Mouse (Mus musculus) spleen, postnatal 10 days (tissue): ENCODE data around the gene Crybg1.
A peak's percentile ranks its signal among the peaks of the same experiment; 100 is the strongest.
"Not testable (repeated sequence)": the region's sequence is repeated elsewhere in the genome, so short reads cannot be mapped to it uniquely, and the experiment has no call there.

ENCODE experiments used
- DNase-seq, 2 experiments: peaks; one replicate each; pipeline ENCODE4 v3.0.0; 2021 to 2022; ENCODE audit warnings: low spot score in 2 of 2

Gene Crybg1

DNA sequence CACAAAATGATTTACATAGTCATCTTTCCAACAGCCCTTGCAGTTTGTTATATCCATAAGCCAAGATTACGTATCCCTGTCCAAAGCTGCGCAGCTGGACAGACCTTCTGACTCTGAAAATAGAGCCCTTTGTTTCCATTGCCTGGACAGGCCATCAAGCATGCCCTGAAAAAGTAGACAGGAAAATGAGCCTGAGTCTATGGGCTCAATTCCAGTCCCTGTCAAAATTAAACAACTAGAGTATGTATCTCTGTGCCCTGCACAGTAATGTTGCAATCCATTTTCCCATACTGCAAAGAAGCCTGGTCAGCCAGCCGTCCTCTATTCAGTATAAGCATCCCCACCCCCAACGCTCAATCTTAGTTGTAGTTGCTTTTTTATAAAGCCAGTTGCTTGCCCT, 141.8 kb downstream of the Crybg1 start:
- no peak for DNase-seq

DNA sequence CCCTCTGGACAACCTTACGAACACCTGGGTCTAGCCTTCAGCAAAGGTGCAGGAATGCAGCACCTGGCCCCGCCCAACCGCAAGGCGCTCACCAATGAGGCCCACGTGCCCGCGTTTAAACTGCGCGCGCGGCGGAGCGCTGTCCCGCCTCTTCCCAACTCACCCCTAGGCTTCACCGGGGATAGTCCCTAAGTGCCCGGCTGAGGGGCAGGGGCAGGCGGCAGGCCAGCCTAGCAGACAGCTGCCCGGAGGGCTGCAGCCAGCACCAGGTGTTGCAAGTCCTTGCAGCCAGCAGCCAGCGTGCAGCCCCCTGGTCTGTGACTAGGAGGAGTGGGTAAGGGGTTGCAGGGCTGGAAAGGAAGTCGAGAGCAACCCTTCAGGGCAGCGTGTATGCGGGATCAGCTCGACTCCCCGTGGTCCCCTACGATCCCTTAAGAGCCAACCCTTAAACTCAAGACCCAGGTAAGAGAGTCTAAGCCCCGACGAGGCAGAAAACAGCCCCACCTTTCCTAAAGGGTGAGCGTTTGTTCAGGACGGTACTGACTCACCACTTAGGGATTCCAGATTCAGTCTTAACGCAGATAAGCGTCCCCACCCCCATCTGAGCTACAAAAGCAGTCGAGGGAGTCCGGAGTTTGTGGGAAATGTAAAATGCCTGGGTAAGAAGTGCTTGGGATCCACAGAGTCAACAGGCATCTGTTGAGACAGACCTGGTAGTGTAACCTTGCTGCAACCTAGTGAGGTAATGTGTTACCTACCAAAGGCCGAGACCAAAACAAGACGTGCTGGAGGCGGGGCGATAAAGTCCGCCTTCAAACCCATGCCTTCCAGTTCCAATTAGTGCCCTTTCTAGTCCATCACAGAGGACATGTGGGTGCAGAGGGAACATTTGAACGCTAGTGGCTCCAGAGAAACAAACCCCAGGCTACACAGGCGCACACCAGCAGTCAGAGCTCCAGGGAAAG, 142.7 kb downstream of the Crybg1 start:
- DNase-seq = peak; percentile 15 to 43

DNA sequence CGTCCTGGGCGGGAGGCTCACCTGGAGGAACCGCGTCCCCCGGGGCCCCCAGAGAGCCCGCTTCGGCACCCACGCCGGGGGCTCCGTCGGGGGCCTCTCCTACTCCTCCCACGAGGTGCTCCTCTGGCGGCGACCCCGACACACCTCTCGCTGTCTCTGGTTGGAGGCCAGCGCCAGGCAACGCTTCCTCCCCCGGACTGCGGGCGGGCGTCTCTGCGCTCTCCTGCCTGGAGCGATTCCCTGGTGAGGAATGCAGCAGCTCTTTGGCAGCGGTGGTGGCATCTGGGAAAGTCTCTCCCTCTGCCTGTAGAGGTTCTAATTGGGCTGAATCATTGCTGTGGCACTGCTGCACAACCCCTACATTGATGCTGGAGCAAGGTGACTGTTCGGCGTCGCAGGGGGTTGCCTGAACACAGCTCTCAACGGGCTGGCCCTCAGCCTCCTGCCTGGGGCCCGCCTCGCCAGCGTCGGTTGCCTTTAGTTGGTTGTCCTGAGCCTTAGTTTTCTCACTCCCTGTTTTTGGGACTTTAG, 144.4 kb downstream of the Crybg1 start:
- DNase-seq = peak; percentile 29 to 36

DNA sequence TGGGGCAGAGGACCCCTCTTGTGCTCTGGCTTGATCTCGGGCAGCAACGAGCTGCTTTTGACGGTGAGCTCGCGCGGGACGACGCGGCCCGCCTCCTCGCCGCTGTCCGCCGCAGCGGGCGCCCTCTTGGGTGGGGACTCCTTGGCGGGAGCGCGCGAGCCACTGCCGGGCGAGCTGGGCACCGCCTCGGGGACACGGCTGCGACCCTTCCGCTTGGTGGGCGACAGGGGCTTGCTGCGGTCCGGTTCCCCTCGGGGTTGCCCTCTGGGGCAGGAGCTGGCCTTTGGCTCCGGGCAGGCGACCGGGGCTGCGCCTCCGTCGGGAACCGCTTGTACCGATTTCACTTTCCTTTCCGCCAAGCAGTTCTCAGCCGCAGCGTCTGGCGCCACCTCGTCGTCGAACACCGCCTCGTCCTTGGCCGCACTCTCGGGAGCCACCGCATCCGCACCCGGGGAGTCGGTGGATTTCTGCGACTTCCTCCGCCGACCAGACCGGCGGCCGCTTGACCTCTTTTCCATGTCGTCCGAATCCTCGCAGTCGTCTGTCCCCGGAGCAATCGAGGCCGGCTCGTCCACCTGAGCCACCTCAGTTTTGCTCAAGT, 145.0 kb downstream of the Crybg1 start:
- peak; percentile 70 to 74 for DNase-seq

DNA sequence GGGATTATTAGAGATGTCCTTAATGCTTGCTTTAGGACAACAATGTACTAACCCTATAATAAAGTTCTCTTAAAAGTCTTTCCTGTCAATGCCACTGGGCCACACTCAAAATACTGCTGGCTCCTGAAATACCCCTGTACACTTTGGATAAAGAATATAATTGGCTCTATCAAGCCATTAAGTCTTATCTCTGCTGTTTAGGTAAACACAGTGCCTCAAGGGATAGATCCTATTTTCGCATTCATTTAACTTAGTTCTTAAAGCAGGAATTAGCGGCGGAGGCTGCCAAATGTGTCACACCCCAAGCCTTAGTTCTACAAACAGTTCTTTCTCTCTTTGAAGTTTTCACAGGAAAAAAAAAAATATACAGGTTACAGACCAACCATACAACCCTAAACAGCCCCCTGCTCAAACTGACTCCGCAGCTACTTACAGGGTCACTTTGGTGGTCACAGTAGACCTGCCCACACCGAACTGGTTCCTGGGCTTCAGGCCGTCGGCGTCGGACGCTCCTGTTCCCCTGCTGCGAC, 145.6 kb downstream of the Crybg1 start:
- DNase-seq = no peak

DNA sequence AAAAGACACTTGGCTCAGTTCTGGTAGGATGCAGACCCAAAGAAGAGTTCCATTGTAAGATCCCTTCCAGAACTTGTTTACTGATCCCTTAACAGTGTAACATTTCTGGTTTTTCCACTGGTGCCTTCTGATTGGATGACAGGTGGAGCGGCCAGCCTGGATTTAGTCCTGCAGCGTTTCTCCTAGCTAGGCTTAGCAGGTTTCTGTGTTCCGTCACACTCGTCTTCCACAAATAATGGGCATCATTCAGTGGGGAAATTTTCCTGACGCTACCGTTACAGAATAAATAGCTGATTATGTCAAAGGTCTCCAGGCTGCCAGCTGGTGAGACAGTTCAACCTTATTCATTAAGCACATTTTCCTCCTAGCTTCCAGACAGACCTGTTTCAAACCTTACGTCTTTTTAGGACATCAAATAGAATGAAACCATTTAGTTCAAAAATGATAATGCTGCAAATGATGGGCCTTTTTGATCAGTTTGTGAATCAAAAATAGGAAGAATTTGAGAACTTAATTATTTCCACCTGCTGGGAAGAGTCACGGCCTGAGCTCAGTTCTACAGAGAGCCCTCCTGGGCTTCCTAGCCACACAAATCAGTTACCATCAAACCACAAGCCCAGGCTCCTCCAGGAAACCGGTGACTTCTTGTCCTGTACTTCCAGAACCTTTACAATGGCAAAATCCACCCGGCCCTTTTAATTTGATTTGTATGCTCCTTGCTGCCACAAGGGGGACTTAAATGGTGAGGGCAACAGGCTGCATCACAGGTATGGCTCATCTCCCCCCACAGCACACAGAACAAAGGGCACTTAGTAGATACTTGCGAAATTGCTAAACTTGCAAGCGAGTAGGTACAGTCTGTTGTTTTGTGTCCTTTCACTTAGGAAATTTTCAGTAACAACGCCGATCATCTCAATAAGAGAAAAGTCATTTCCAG, 146.4 kb downstream of the Crybg1 start:
- no peak for DNase-seq

DNA sequence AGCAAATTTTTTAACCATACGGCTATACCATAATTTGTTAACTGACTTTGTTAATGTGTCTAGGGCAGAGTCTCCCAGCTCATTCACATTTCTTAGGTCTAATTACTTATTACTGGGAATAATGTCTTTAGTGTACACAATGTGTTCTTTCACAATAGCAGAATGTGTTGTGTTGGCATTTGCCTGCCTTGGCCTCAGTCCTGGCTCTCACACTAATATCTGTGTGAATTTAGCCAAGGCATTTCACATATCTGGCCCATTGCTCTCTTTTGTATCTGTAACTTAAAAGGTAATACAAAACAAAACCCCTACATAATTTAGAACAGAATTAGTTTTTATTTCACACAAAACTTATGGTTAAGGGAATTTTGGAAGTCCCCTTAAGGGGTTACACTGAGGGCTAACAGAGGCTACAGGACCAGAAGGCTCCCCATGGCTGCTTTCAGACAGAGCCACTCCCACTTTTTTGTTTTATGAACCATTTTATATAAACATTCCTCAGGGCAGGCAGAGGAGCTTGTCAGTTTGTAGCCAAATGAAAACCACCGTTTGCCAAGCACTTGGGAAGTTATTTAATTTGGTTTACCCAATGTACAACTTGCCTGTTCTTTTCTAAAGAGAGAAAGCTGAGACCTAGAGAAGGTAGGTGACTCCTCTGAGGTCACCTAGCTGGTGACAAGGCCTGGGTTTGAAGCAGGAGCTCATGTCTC, 148.3 kb downstream of the Crybg1 start:
- DNase-seq = no peak

DNA sequence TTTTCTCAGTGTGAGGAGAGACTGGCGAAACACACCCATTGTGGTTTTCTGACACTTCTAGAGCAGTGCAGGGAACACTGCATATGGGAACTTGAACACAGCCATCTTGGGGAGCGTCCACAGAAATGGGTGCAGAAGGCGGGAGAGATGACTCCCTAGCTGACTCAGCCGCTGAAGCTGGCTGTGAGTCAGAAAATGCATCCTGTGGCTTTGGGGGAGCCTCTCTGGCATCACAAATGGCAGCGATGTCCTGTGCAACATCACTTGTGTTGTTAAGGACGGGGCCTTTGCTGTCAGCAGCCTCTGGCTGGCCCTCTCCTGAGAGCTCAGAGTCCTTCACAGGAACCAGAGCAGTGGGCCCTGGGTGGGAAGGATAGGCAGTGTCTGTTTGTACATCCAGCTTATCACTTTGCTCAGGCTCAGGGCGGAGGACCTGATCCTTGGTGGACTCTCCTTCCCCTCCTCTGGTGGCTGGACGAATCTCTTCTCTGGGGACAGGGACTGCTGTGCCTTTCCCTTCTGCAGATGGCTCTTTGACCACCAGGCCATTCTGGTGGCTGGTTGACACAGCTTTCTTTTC, 150.1 kb downstream of the Crybg1 start:
- DNase-seq = no peak

DNA sequence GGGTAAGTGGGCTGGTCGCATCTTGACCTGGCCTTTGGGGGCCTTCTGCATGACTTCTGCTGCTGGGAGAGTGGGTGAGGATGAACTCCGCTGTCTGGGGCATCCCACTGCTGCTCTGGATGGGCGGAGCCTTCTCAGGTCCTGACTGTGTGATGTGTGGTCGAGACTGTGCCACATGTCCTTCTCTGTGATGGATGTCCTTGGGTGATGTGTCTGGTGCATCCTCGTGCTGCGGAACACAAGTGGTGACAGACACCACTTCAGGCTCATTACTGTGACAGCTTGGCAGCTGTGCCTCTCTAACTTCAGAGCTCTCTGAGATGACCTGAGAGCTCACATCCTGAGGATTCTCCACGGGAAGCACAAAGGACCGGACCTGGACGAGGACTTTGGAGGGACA, 150.6 kb downstream of the Crybg1 start:
- no peak for DNase-seq

DNA sequence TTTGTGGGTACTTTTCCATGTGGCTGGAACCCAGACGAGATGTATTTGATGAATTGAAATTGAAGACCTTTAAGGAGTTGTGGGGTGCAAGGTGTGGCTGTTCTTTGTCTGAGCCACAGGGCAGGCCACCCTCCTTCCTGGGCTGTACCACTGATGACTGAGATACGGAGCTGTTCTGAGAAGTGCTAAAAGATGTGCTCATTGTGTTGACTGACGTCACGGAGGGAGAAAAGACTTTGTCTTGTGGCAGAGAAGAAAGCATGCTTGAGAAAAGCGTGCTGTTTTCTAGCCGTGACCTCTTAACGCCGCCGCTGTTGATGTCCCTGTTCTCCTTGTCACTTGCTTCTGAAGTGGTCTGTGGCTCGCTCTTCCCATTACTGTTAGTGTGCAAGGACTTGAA, 151.4 kb downstream of the Crybg1 start:
- DNase-seq = no peak

DNA sequence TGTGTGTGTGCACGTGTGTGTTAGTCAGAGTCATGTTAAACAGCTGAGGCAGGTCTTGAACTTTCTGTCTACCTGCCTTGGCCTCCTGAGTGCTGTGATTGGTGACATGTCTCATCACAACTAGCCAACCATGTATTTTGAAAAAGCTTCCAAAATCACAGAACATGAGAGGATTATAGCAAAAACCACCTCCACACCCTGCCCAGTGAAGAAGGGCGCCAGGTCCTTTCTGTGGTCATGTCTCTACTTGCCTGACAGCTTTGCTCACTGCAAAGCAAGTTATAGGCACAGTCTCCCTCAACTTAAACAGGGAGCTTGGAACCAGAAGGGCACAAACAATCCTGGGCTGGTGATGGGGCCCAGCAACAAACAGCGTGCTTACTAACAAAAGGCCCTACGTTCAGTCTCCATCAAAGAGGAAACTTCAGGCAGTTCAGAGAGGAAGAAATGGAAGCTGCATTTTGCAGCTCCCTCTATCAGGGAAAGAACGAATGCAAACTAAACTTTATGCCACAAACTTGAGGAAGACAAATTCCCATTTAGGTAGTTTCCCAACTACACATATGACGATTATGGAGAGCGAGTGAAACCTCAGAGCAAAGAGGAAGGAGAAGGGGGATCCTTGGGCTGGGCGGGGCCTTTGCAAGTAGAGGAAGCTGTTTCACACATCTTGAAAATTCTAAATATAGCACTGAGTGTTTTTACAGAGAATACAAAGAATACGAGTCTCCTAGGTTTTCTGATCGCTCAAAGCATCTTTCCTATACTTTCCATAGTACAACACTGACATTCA, 152.6 kb downstream of the Crybg1 start:
- DNase-seq = peak in 1 of 2 experiments; percentile 74

DNA sequence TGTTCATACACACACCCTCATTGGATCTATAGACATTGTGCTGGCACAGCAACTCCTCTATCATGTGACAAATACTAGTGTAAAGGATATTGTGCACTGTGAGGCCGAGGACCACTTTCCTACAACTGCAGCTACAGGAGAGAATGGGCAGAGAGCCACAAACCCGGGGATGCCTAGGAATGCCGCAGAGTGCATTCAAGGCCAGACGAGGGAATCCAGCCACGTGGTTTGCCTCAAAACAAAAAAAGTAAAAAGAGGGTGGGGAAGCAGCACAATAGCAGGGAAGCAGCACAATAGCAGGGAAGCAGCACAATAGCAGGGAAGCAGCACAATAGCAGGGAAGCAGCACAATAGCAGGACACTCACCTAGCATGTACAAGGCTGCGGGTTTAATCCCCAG, 155.5 kb downstream of the Crybg1 start:
- DNase-seq = no peak

DNA sequence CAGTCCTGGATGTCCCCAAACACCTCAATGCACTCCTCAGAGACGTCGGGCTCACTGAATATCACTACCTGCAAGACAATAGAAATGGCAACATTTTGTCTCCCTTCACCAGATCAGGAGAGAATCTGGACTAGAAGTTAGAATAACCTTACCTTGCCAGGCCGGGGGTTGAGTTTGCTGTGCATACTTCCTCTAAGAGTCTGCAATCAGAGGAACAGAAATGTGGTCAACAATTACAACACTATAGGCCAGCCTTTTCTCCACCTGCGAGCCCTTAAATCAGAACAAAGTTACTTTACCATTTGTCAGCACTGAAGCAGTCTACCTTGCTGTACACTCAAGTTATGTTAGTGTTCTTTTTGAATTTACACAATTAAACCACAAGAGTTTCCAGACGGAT, 156.1 kb downstream of the Crybg1 start:
- no peak for DNase-seq

DNA sequence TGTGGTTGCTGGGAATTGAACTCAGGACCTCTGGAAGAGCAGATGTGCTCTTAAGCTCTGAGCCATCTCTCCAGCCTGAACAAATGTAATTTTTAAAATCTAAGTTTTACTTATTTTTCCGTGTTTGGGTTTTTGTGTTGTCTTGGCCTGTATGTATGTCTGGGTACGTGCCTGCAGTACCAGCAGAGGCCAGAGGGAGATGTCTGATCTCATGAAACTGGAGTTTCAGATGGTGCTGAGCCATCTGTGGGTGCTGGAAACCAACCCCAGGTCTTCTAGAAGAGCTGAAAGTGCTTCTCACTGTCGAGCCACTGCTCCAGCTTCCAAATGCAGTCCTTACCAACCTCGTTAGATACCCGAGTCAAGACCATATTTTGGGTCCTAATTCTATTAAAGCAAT, 157.4 kb downstream of the Crybg1 start:
- no peak for DNase-seq

DNA sequence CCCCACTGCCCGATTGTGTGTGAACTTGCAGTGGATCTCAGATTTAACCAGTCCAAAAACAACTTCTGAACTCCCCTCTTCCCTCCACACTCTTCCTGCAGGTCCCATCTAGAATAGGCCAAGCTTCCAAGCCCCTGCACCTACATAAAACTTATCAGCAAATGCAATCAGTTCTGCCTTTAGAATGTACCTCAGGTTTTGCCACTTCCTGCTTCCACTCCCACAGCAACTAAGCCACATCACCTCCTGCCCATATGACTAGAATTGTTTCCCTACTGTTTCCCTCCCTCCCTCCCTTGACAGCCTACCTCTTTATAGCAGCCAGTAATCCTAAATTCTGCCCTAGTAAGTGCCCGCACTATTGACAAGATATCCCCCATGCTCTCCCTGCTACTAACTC, 164.8 kb downstream of the Crybg1 start:
- no peak for DNase-seq

DNA sequence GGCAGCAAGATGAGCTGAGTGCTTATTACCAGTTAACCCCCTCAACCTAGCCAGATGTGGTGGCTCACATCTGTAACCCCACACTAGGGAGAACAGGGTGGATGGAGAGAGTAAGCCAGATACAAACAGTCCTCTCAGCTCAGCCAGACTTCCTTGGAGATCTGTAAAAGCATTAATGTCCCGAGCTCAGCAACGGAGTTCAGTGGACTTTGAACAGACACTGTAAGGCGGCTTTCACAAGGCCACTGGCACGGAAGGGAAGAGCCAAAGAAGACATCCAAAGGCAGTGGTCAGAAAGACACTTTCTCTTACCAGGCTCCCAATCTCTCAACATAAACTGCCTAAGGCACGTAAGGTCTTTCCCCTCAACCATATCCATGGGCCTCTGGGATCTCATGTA, 165.4 kb downstream of the Crybg1 start:
- no peak for DNase-seq

DNA sequence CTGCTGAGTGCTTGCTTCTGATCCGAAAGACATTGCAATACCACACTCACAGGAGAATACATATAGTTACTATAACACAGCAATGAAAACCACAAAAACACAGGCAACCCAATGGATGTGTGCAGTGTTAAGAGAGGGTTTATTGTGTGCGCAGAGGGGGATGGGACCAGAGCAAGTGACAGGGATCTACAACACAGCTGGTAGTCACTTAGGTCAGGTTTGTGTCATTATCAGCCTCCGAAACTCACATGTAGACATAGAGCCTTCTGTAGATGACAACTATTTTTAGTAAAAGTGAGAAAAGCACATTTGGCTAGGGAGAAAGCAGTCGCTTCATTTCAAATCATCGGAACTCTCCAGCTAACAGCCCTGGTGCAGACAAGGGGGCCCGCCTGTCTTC, 166.2 kb downstream of the Crybg1 start:
- DNase-seq = no peak

DNA sequence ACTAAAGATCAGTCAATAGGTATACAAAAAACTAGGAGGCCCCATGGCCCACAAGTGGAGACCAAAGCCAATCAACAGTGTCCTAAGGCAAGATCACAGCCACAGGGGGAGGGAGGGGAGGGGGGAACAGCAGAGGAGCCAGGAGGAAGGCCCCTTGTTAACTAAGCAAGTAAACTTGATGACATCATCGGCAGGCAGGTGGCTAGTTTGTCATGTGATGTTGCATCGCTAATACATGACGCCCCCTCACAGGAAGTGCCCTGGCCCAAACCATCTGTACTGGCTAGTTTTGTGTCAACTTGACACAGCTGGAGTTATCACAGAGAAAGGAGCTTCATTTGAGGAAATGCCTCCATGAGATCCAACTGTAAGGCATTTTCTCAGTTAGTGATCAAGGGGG, 167.9 kb downstream of the Crybg1 start:
- not testable (repeated sequence) for DNase-seq

DNA sequence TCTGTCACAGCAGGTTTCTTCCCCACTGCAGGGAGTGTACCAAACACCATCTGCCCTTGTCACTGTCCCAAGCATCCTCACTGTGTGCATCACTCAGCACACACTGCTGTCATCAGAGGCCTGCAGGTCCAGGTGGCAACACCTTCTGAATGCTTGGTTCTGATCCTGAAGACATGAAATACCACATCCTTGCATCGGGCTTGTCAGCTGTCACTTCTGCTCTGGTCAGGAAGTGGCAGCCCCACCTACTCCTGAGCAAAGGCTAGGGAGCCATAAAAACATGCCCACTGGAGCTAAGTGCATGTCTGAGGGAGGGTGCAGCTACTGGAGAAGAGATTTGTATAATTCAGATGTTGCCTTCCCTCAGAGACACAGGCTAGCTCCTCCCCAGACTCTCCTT, 168.6 kb downstream of the Crybg1 start:
- no peak for DNase-seq

DNA sequence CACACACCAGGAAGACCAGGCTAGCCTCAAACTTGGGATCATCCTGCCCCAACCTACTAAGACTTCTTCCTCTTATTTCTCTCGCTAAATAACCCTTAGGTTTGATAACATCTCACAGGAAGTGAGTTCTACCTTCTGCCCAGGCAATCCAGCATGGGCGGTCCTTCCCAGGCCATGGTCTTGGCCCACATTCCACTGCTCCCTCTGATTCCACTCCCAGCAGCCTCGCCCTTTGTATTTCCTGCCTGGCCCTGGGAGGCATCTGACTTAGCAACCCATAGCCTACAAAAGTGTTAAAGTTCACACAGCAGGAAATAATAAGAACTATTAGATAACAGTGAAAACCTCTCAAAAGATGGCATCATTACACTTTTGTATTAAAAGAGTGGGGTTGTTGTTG, 171.3 kb downstream of the Crybg1 start:
- no peak for DNase-seq
